Mouse (Mus musculus) megakaryocyte, embryonic 14.5 days (primary cell): ENCODE measurements around the gene Znfx1.

Experiments
- FLI1 ChIP-seq: IDR thresholded peaks from 2 replicates; pipeline ENCODE4 v1.6.1; 2012; ENCODE audit warnings: low read length, inconsistent platforms, mixed read lengths
- GATA1 ChIP-seq: IDR thresholded peaks from 3 replicates; pipeline ENCODE4 v1.6.1; 2012; ENCODE audit warnings: mixed read lengths, low read length, inconsistent platforms, borderline replicate concordance

GRCm38 (mm10) chr2:167004099-167004854 is 58.5 kb downstream of the Znfx1 start:
- TF ChIP-seq FLI1 (no peak), GATA1 (no peak)
